8 mouse cellular contexts compared by ENCODE assay signal in the genomic region with DNA sequence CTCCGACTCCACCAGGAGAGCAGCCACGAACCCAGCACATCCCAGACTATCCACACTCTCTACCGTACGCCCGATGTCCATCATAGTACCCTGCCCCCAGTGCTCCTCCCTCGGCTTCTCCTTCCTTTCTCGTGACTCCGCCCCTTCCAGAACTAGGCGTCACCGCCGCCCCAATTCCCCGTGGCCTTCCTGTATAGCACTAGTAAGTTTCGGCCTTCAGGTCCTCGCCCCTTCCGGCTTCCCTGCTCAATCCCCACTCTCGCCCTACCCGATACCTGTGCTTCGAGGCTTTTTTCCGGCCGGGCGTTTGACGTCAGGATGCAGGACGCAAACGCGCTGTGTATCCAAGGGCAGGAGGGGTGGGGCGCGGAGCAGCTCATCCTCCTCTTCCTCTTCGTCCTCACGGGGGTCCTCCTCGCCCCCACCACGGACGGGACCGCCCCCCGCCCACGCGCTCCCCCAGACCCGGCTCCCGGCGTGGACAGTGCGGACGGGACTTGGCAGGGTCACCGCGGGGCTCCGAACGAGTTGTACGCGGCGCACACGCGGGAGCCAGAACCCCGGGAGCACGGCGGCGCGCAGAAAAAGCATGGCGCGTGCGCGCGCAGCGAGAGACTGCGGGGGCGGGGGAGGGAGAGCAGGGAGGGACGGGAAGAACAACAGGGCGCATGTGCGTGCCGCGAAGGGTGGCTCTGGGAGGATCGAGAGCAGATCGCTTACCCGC. TPM values are rescaled to one million over a fixed set of nuclear protein-coding genes. Genes with fewer than 3 reads are reported as not detected.
DNase-seq lines count a peak whose midpoint lies in the region; ATAC-seq and TF ChIP-seq lines count a peak whose summit lies in the region.

A gene (minus strand): TSS at position 617 of the 724 bp plus-strand sequence.

- TF ChIP-seq CTCF in lung, postnatal 0 days (IDR thresholded peaks at IDR 0.05), result no peak

- TF ChIP-seq EP300 in lung, postnatal 0 days (IDR thresholded peaks at IDR 0.05), result peak; percentile 88

- H3K9ac ChIP-seq in lung, postnatal 0 days (replicated peaks; ENCODE audit: low read depth), result peak within 1 kb of the TSS; percentile 74

- H3K27ac ChIP-seq in hindbrain, embryonic 10.5 days, result peak within 1 kb of the TSS; percentile 97
- H3K27ac ChIP-seq in lung, postnatal 0 days (ENCODE audit: low read length), result peak within 1 kb of the TSS; percentile 96

- peaks cover 2% of the 10 kb centered on the region; the same call in 1 of the 2 replicates for H3K9me3 ChIP-seq in hindbrain, embryonic 10.5 days
- no peaks in the 10 kb centered on the region for H3K9me3 ChIP-seq in lung, postnatal 0 days (ENCODE audit: low read length)

- H3K4me3 ChIP-seq in hindbrain, embryonic 10.5 days, result peak within 1 kb of the TSS; percentile 91
- H3K4me3 ChIP-seq in lung, postnatal 0 days (ENCODE audit: low read depth, low read length), result peak within 1 kb of the TSS; percentile 78

- peak; percentile 62 for ATAC-seq in frontal cortex, adult (ENCODE audit: low TSS enrichment)
- peak; percentile 91 for ATAC-seq in lung, postnatal 0 days

- DNase-seq in MN1 (ENCODE audit: low spot score), result peak; percentile 96
- DNase-seq in cerebellum, adult 9-10 months, result peak; percentile 96
- peak; percentile 95 for DNase-seq in hindbrain, embryonic 10.5 days (ENCODE audit: low spot score)
- DNase-seq in layer of hippocampus, adult 9-11 months, result peak; percentile 98
- peak; percentile 99 for DNase-seq in lung, postnatal 0 days (ENCODE audit: low spot score)
- peak; percentile 90 for DNase-seq in ovary, postnatal 14 days (ENCODE audit: low spot score)
- DNase-seq in thymus, postnatal 14 days, result peak; percentile 98

- no peaks in the 10 kb centered on the region for H3K27me3 ChIP-seq in hindbrain, embryonic 10.5 days (ENCODE audit: insufficient read depth, poor library complexity, severe bottlenecking)
- no peaks in the 10 kb centered on the region for H3K27me3 ChIP-seq in lung, postnatal 0 days (replicated peaks; ENCODE audit: insufficient read depth, low read length)

- H3K4me2 ChIP-seq in lung, postnatal 0 days (replicated peaks; ENCODE audit: low read depth, low read length), result peak within 1 kb of the TSS; percentile 61

- WGBS in hindbrain, embryonic 10.5 days, result under 1% methylated on average over 70 of the region's 71 CpGs
- under 1% methylated on average over 66 of the region's 71 CpGs for WGBS in lung, postnatal 0 days

- peaks cover 24% of the 10 kb centered on the region for H3K4me1 ChIP-seq in hindbrain, embryonic 10.5 days (replicated peaks)
- H3K4me1 ChIP-seq in lung, postnatal 0 days (ENCODE audit: insufficient read depth, low read depth, low read length), result peaks cover 6% of the 10 kb centered on the region

- H3K36me3 ChIP-seq in hindbrain, embryonic 10.5 days, result peaks cover 57% of the 10 kb centered on the region
- peaks cover 20% of the 10 kb centered on the region for H3K36me3 ChIP-seq in lung, postnatal 0 days (ENCODE audit: insufficient read depth, low read length)

RNA-seq across cellular contexts. Expression of the gene that starts here (rescaled TPM):
- polyA plus RNA-seq in hindbrain, embryonic 10.5 days (2016; fragmentation: Nextera tagmentation; extraction: Ambion mirVana), result 37.3 and 37.7 TPM in 2 replicates
- polyA plus RNA-seq in lung, postnatal 0 days (2015; fragmentation: Nextera tagmentation; extraction: Ambion mirVana), result 26.3 and 30.9 TPM in 2 replicates

Comparison
In these comparisons a context has a peak if more than half of its experiments do, and no peak if none do; other contexts are left out.
1. Peak in every context shown above with its lines: DNase-seq, ATAC-seq, H3K4me3 ChIP-seq and H3K27ac ChIP-seq.